ENCODE assay signal across 21 mouse cellular contexts in the genomic region with DNA sequence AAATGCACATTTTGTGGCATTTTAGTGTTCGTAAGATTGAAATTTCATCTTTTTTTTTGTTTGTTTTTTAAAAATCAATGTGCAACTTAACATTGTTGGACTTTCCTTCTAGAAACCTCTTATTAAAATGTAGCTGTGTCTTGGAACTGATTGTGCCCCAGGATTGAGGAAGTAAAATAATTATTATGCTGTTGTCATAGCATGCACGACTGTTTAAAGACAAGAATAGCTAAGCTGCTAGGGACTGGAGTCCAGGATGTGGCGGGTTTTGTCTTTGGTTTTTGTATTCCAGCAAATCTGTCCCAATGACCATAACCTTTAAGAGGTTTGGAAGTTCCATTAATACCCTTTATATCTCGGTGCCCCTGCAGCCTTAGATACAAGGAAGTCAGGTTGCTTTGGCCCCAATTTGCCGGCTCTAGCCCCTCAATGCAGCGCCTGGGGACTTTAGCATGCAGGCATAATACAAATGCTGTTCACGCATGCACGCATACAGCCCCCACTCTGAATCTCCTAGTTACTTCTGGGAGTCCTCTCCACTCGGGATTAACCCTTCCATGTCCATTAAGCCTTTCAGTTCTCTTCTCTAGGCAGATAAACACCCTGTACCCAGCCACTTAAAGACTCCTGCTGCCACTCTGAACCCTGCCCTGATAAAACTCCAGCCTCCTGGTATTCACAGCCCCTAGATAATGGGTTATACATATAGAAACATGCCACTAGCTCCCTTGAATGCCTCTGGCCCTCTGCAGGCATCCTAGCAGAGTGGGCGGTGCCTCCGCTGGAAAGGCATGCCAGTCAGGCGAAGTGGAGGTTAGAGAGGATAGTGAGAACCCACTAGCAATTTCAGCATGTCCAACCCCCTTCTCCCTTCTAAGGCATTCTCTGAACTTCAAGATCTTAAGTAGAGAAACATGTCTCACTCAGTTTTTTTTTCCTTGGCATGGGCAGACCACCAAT. TPM values are rescaled to one million over a fixed set of nuclear protein-coding genes. Genes with fewer than 3 reads are reported as not detected.
A peak's percentile ranks its signal among the peaks of the same experiment; 100 is the strongest.
DNase-seq lines count a peak whose midpoint lies in the region; ATAC-seq lines count a peak whose summit lies in the region.
"Had no signal": no experiment of that assay in that cellular context is flagged by ENCODE, and none has a peak within 500 bp of the region (broad histone marks: within the 10 kb centered on the region; RNA-seq: fewer than 3 reads in every experiment).

No protein-coding gene starts in this region.

- H3K27ac ChIP-seq in neural tube, embryonic 13.5 days (replicated peaks) = no peak overlapping the region
- no peak overlapping the region for H3K27ac ChIP-seq in forebrain, embryonic 15.5 days (replicated peaks)
- H3K27ac ChIP-seq in midbrain, embryonic 10.5 days (replicated peaks) = 0 out of 2 replicates have a peak overlapping the region, but pooled peaks have one; percentile 14
- H3K27ac ChIP-seq in neural tube, embryonic 14.5 days (ENCODE audit: low read depth, low read length) = no peak overlapping the region

- ATAC-seq in neural tube, embryonic 13.5 days (ENCODE audit: low read depth) = peak; percentile 40
- peak; percentile 69 for ATAC-seq in forebrain, embryonic 15.5 days (replicated peaks)
- peak; percentile 51; the same call in 1 of the 2 replicates for ATAC-seq in neural tube, embryonic 14.5 days (ENCODE audit: low read depth)
- ATAC-seq: liver, postnatal 0 days had no signal

- no peaks in the 10 kb centered on the region for H3K27me3 ChIP-seq in neural tube, embryonic 13.5 days
- H3K27me3 ChIP-seq in forebrain, embryonic 15.5 days = no peaks in the 10 kb centered on the region
- H3K27me3 ChIP-seq in midbrain, embryonic 10.5 days (ENCODE audit: low read depth, poor library complexity, severe bottlenecking) = no peaks in the 10 kb centered on the region
- no peaks in the 10 kb centered on the region for H3K27me3 ChIP-seq in neural tube, embryonic 14.5 days (ENCODE audit: control insufficient read depth, insufficient read depth, low read length)

- H3K4me3 ChIP-seq in neural tube, embryonic 13.5 days = no peak overlapping the region
- no peak overlapping the region; the same call in 1 of the 2 replicates for H3K4me3 ChIP-seq in forebrain, embryonic 15.5 days
- no peak overlapping the region for H3K4me3 ChIP-seq in midbrain, embryonic 10.5 days
- H3K4me3 ChIP-seq in neural tube, embryonic 14.5 days (ENCODE audit: low read depth, low read length) = no peak overlapping the region

- H3K36me3 ChIP-seq in neural tube, embryonic 13.5 days = no peaks in the 10 kb centered on the region
- no peaks in the 10 kb centered on the region for H3K36me3 ChIP-seq in forebrain, embryonic 15.5 days
- H3K36me3 ChIP-seq in midbrain, embryonic 10.5 days = no peaks in the 10 kb centered on the region
- no peaks in the 10 kb centered on the region for H3K36me3 ChIP-seq in neural tube, embryonic 14.5 days (ENCODE audit: control insufficient read depth, insufficient read depth, low read length)

- no peak for DNase-seq in neural tube, embryonic 10.5 days (ENCODE audit: extremely low spot score, low spot score)
- peak; percentile 15 for DNase-seq in midbrain, embryonic 10.5 days (ENCODE audit: low spot score)
- DNase-seq in kidney, adult 11 months = no peak
- no peak for DNase-seq in spleen, postnatal 14 days (ENCODE audit: low spot score in 2 of 2)
- no peak for DNase-seq in layer of hippocampus, postnatal 14 days (ENCODE audit: low spot score in 2 of 2)
- DNase-seq: adrenal gland, adult 8-10 months; cerebellum, adult 9-10 months; embryo, embryonic 11 days; kidney, adult 8-10 months; kidney, postnatal 4 days; liver, postnatal 0 days; lung, postnatal 36 days; right cerebral cortex, postnatal 25 days; thymus, adult 18-20 months had no signal

- H3K9me3 ChIP-seq in neural tube, embryonic 13.5 days = no peaks in the 10 kb centered on the region
- no peaks in the 10 kb centered on the region for H3K9me3 ChIP-seq in forebrain, embryonic 15.5 days
- H3K9me3 ChIP-seq in midbrain, embryonic 10.5 days (replicated peaks) = no peaks in the 10 kb centered on the region
- H3K9me3 ChIP-seq in neural tube, embryonic 14.5 days (ENCODE audit: control insufficient read depth, low read length) = no peaks in the 10 kb centered on the region

- no peak overlapping the region for H3K9ac ChIP-seq in neural tube, embryonic 13.5 days
- H3K9ac ChIP-seq in forebrain, embryonic 15.5 days (replicated peaks) = no peak overlapping the region
- no peak overlapping the region for H3K9ac ChIP-seq in neural tube, embryonic 14.5 days (replicated peaks; ENCODE audit: low read depth, low read length)
- H3K9ac ChIP-seq: liver, postnatal 0 days had no signal

- H3K4me1 ChIP-seq in neural tube, embryonic 13.5 days (replicated peaks) = peaks cover 6% of the 10 kb centered on the region; the same call in 1 of the 2 replicates
- peaks cover 12% of the 10 kb centered on the region for H3K4me1 ChIP-seq in forebrain, embryonic 15.5 days
- peaks cover 11% of the 10 kb centered on the region for H3K4me1 ChIP-seq in midbrain, embryonic 10.5 days
- H3K4me1 ChIP-seq in neural tube, embryonic 14.5 days (ENCODE audit: control insufficient read depth, insufficient read depth, low read length) = 0 out of 2 replicates have a peak, but pooled peaks cover 2% of the 10 kb centered on the region

- peak overlapping the region; percentile 20 for H3K4me2 ChIP-seq in neural tube, embryonic 13.5 days
- peak overlapping the region; percentile 15; the same call in 1 of the 2 replicates for H3K4me2 ChIP-seq in forebrain, embryonic 15.5 days (replicated peaks)
- no peak overlapping the region for H3K4me2 ChIP-seq in neural tube, embryonic 14.5 days (ENCODE audit: low read depth, low read length)

- WGBS in neural tube, embryonic 13.5 days = 38% methylated on average over 12 of the region's 12 CpGs
- WGBS in forebrain, embryonic 15.5 days = 26% methylated on average over 12 of the region's 12 CpGs
- WGBS in midbrain, embryonic 10.5 days = 51% methylated on average over 12 of the region's 12 CpGs
- WGBS in neural tube, embryonic 14.5 days = 43% methylated on average over 12 of the region's 12 CpGs

RNA-seq across cellular contexts. Expression of a gene that starts 2.9 kb away (rescaled TPM):
- not detected in 2 replicates for polyA plus RNA-seq in neural tube, embryonic 13.5 days (2015; fragmentation: Nextera tagmentation; extraction: Ambion mirVana)
- polyA plus RNA-seq in forebrain, embryonic 15.5 days (2015; fragmentation: Nextera tagmentation; extraction: Ambion mirVana) = not detected in 2 replicates
- not detected in 2 replicates for polyA plus RNA-seq in midbrain, embryonic 10.5 days (2016; fragmentation: Nextera tagmentation; extraction: Ambion mirVana)
- not detected in 2 replicates for polyA plus RNA-seq in neural tube, embryonic 14.5 days (2014; fragmentation: Nextera tagmentation; extraction: Ambion mirVana)
- total RNA-seq in layer of hippocampus, postnatal 14 days (2021) = not detected
- total RNA-seq: adrenal gland, adult 8-10 months; gastrocnemius, postnatal 4 days had no signal
- polyA plus RNA-seq: C2C12; heart, embryonic 14.5 days; limb, embryonic 14.5 days; liver, postnatal 0 days had no signal

RNA-seq across cellular contexts. Expression of a gene that starts 29.6 kb away (rescaled TPM):
- 57.3 and 59.8 TPM in 2 replicates for polyA plus RNA-seq in neural tube, embryonic 13.5 days (2015; fragmentation: Nextera tagmentation; extraction: Ambion mirVana)
- 68.7 and 69.1 TPM in 2 replicates for polyA plus RNA-seq in forebrain, embryonic 15.5 days (2015; fragmentation: Nextera tagmentation; extraction: Ambion mirVana)
- 80.3 and 82.0 TPM in 2 replicates for polyA plus RNA-seq in midbrain, embryonic 10.5 days (2016; fragmentation: Nextera tagmentation; extraction: Ambion mirVana)
- polyA plus RNA-seq in neural tube, embryonic 14.5 days (2014; fragmentation: Nextera tagmentation; extraction: Ambion mirVana) = 53.3 and 64.4 TPM in 2 replicates
- total RNA-seq in layer of hippocampus, postnatal 14 days (2021) = 10 to 100 TPM; 50.8 to 55.8 TPM
